Mouse (Mus musculus) intestine, embryonic 14.5 days (tissue): ENCODE measurements around the gene Ncf4. TPM values are rescaled to one million over a fixed set of nuclear protein-coding genes. Genes with fewer than 3 reads are reported as not detected.
A peak's percentile ranks its signal among the peaks of the same experiment; 100 is the strongest.
"Not testable (repeated sequence)": the region's sequence is repeated elsewhere in the genome, so short reads cannot be mapped to it uniquely, and the experiment has no call there.

ENCODE experiments used
- ATAC-seq: fragments of 200-750 bp; cut with Nextera tagmentation; replicated peaks from 2 replicates; pipeline ENCODE4 v1.8.0; 2017; ENCODE audit warnings: low read depth, moderate number of reproducible peaks, moderate TSS enrichment, moderate library complexity; ENCODE audit not compliant: low FRiP score, low TSS enrichment
- DNase-seq: peaks from one replicate; pipeline ENCODE4 v3.0.0-alpha.2; 2018; ENCODE audit warnings: low spot score
- H3K27ac ChIP-seq: fragments of 300-500 bp; sonication (generic); 2 replicates; pipeline ENCODE4 v1.5.1; 2014; ENCODE audit warnings: low read depth, mild to moderate bottlenecking, control low read depth
- H3K27me3 ChIP-seq: fragments of 300-500 bp; sonication (generic); replicated peaks from 2 replicates; pipeline ENCODE4 v1.6.1; 2014; ENCODE audit warnings: low read length, control low read depth; ENCODE audit not compliant: control insufficient read depth, insufficient read depth
- H3K36me3 ChIP-seq: fragments of 300-500 bp; sonication (generic); 2 replicates; pipeline ENCODE4 v1.6.1; 2014; ENCODE audit warnings: low read length, control low read depth; ENCODE audit not compliant: control insufficient read depth, insufficient read depth
- H3K4me1 ChIP-seq: fragments of 300-500 bp; sonication (generic); replicated peaks from 2 replicates; pipeline ENCODE4 v1.6.1; 2014; ENCODE audit warnings: low read length, control low read depth, mixed read lengths; ENCODE audit not compliant: control insufficient read depth, insufficient read depth
- H3K4me2 ChIP-seq: fragments of 300-500 bp; sonication (generic); 2 replicates; pipeline ENCODE4 v1.6.1; 2014; ENCODE audit warnings: low read length
- H3K4me3 ChIP-seq: fragments of 300-500 bp; sonication (generic); 2 replicates; pipeline ENCODE4 v1.5.1; 2014; ENCODE audit warnings: low read depth, low read length, control low read depth, mixed read lengths
- H3K9ac ChIP-seq: fragments of 300-500 bp; sonication (generic); 2 replicates; pipeline ENCODE4 v1.6.1; 2014; ENCODE audit warnings: mild to moderate bottlenecking, low read length
- H3K9me3 ChIP-seq: fragments of 300-500 bp; sonication (generic); 2 replicates; pipeline ENCODE4 v1.6.1; 2016; ENCODE audit warnings: low read length, control low read depth; ENCODE audit not compliant: control insufficient read depth
- WGBS: fragments of 180-500 bp; shearing (Covaris S2); extraction: QIAGEN DNeasy Blood & Tissue Kit; methylation state at CpG from one replicate; pipeline ENCODE4 v1.1.7; 2014; 5-methylcytosine and 5-hydroxymethylcytosine counted together
- polyA plus RNA-seq: library from polyadenylated mRNA; unstranded; fragments of >200 nt; fragmentation: Nextera tagmentation; extraction: Ambion mirVana; gene quantifications from 2 replicates; pipeline ENCODE4 v1.2.1, GENCODE M21; 2014

The Ncf4 gene
- polyA plus RNA-seq, 1 experiment from 2014 or later: 4.1 TPM

GRCm38 (mm10) chr15:78246143-78247116 is 1.8 kb downstream of the Ncf4 start:
- Histone ChIP-seq H3K4me3 (no peak overlapping the region), H3K27ac (no peak overlapping the region), H3K9me3 (no peaks in the 10 kb centered on the region), H3K4me2 (no peak overlapping the region), H3K36me3 (no peaks in the 10 kb centered on the region), H3K9ac (no peak overlapping the region), H3K4me1 (no peaks in the 10 kb centered on the region), H3K27me3 (no peaks in the 10 kb centered on the region)
- DNase-seq: no peak
- WGBS: 73% methylated on average over 18 of the region's 18 CpGs
- no peak for ATAC-seq

GRCm38 (mm10) chr15:78247659-78248058 is 3.1 kb downstream of the Ncf4 start:
- no peak for DNase-seq
- 54% methylated on average over 2 of the region's 2 CpGs for WGBS
- Histone ChIP-seq H3K27me3 (no peaks in the 10 kb centered on the region), H3K27ac (no peak overlapping the region), H3K4me1 (no peaks in the 10 kb centered on the region), H3K9me3 (no peaks in the 10 kb centered on the region), H3K36me3 (no peaks in the 10 kb centered on the region), H3K4me3 (no peak overlapping the region), H3K4me2 (no peak overlapping the region), H3K9ac (no peak overlapping the region)
- ATAC-seq: no peak

GRCm38 (mm10) chr15:78248410-78248809 is 3.8 kb downstream of the Ncf4 start:
- no peaks in the 10 kb centered on the region for H3K36me3 ChIP-seq
- H3K27ac ChIP-seq: no peak overlapping the region
- H3K9me3 ChIP-seq: no peaks in the 10 kb centered on the region
- no peak for DNase-seq
- no peak for ATAC-seq
- no peak overlapping the region for H3K4me2 ChIP-seq
- 66% methylated on average over 3 of the region's 3 CpGs for WGBS
- no peak overlapping the region for H3K4me3 ChIP-seq
- no peak overlapping the region for H3K9ac ChIP-seq
- no peaks in the 10 kb centered on the region for H3K27me3 ChIP-seq
- no peaks in the 10 kb centered on the region for H3K4me1 ChIP-seq

DNA sequence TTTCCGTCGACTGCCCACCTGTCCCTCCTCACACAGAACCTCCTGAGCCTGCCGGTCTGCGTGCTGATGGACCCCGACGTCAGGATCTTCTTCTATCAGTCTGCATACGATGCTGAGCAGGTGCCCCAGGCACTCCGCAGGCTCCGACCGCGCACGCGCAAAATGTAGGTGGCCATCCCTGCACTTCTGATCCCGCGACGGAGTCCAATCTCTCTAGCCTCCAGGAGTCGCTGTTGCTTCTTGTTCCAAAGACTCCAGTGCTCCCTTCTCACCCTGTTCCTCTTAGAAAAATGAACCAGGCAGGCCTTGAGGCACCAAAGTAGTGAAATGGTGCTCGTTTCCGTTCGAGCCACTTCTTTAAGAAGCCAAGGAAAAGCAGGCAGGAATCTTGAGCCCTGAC is 10.2 kb downstream of the Ncf4 start:
- Histone ChIP-seq H3K4me1 (no peaks in the 10 kb centered on the region), H3K9me3 (no peaks in the 10 kb centered on the region), H3K27me3 (peaks cover 15% of the 10 kb centered on the region; the same call in 1 of the 2 replicates), H3K36me3 (no peaks in the 10 kb centered on the region), H3K4me2 (no peak overlapping the region), H3K27ac (no peak overlapping the region), H3K4me3 (no peak overlapping the region), H3K9ac (no peak overlapping the region)
- ATAC-seq (no peak), DNase-seq (peak; percentile 58)
- 21% methylated on average over 20 of the region's 20 CpGs for WGBS

DNA sequence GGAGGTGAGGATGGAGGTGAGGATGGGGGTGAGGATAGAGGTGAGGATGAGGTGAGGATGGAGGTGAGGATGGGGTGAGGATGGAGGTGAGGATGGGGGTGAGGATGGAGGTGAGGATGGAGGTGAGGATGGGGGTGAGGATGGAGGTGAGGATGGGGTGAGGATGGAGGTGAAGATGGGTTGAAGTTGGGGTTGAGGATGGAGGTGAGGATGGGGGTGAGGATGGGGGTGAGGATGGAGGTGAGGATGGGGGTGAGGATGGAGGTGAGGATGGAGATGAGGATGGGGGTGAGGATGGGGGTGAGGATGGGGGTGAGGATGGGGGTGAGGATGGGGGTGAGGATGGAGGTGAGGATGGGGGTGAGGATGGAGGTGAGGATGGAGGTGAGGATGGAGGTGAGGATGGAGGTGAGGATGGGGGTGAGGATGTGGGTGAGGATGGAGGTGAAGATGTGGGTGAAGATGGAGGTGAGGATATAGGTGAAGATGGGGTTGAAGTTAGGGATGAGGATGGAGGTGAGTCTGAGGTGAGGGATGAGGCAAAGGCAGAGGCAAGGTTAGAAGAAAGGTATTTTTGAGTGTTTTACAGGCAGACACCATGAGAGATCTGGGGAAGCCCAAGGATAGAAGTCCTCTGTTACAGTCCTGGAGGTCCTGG is 12.1 kb downstream of the Ncf4 start:
- not testable (repeated sequence) for DNase-seq, H3K27ac ChIP-seq, H3K9ac ChIP-seq, H3K9me3 ChIP-seq, H3K4me2 ChIP-seq, ATAC-seq, H3K36me3 ChIP-seq, H3K4me1 ChIP-seq, H3K4me3 ChIP-seq
- peaks cover 15% of the 10 kb centered on the region; the same call in 1 of the 2 replicates for H3K27me3 ChIP-seq

- H3K27ac ChIP-seq: no peak overlapping the region
- no peak overlapping the region for H3K9ac ChIP-seq
- H3K36me3 ChIP-seq: no peaks in the 10 kb centered on the region
- H3K4me3 ChIP-seq: no peak overlapping the region
- no peak for ATAC-seq
- 49% methylated on average over 7 of the region's 7 CpGs for WGBS
- no peak overlapping the region for H3K4me2 ChIP-seq
- H3K27me3 ChIP-seq: peaks cover 15% of the 10 kb centered on the region; the same call in 1 of the 2 replicates
- no peaks in the 10 kb centered on the region for H3K9me3 ChIP-seq
- peak; percentile 69 for DNase-seq
- H3K4me1 ChIP-seq: no peaks in the 10 kb centered on the region
These were observed 12.9 kb downstream of the Ncf4 start for GRCm38 (mm10) chr15:78257326-78258050.

DNA sequence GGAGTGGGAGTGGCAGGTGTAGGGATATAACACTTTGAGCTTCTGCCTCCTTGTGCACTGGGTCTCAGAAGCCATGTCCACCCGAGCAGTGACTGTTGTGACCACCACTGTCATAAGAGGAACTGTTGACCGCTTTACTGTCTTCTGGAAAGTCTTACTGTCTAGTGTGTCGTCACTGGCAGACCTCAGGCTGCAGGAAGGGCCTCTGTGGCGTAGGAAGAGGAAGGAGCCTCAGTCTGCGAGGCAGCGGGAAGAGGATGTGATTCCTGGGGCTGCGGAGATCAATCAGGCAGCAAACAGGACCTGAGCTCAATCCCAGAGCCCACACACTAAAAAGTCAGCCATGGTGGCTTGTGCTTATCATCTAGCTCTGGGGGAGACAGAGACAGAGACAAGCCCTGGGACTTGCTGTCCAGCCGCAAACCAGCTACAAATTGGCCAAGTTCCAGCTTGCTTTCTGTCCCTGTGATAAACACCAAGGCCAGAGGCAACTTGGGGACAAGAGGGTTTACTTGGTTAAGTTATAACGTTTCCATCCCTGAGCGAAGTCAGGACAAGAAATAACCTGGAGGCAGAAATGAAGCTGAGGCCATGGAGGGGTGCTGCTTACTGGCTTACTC is 13.8 kb downstream of the Ncf4 start:
- no peak overlapping the region for H3K4me3 ChIP-seq
- ATAC-seq (no peak), DNase-seq (no peak)
- no peak overlapping the region for H3K9ac ChIP-seq
- H3K36me3 ChIP-seq: no peaks in the 10 kb centered on the region
- no peaks in the 10 kb centered on the region for H3K9me3 ChIP-seq
- 70% methylated on average over 10 of the region's 10 CpGs for WGBS
- no peak overlapping the region for H3K4me2 ChIP-seq
- peaks cover 15% of the 10 kb centered on the region; the same call in 1 of the 2 replicates for H3K27me3 ChIP-seq
- no peaks in the 10 kb centered on the region for H3K4me1 ChIP-seq
- H3K27ac ChIP-seq: no peak overlapping the region

- H3K27ac ChIP-seq: no peak overlapping the region
- 63% methylated on average over 13 of the region's 13 CpGs for WGBS
- no peak overlapping the region for H3K4me3 ChIP-seq
- no peaks in the 10 kb centered on the region for H3K9me3 ChIP-seq
- no peaks in the 10 kb centered on the region for H3K36me3 ChIP-seq
- no peak overlapping the region for H3K9ac ChIP-seq
- DNase-seq: no peak
- H3K4me2 ChIP-seq: no peak overlapping the region
- no peak for ATAC-seq
- H3K4me1 ChIP-seq: no peaks in the 10 kb centered on the region
- no peaks in the 10 kb centered on the region for H3K27me3 ChIP-seq
These were observed 16.2 kb downstream of the Ncf4 start for GRCm38 (mm10) chr15:78260668-78261333.
